Mouse (Mus musculus) embryonic facial prominence, embryonic 11.5 days (tissue): ENCODE results near the gene Klhdc1. TPM values are rescaled to one million over a fixed set of nuclear protein-coding genes. Genes with fewer than 3 reads are reported as not detected.
A peak's percentile ranks its signal among the peaks of the same experiment; 100 is the strongest.

ENCODE experiments used
- ATAC-seq: fragments of 200-750 bp; cut with Nextera tagmentation; replicated peaks from 2 replicates; pipeline ENCODE4 v1.8.0; 2017; ENCODE audit warnings: low read depth; ENCODE audit not compliant: insufficient number of reproducible peaks, low FRiP score, low TSS enrichment
- DNase-seq: peaks from one replicate; pipeline ENCODE4 v3.0.0-alpha.2; 2015; ENCODE audit warnings: low spot score
- H3K27ac ChIP-seq: fragments of 300-500 bp; sonication (generic); replicated peaks from 2 replicates; pipeline ENCODE4 v1.5.1; 2014; ENCODE audit warnings: mild to moderate bottlenecking, low read depth, low read length, control low read depth
- H3K27me3 ChIP-seq: fragments of 300-500 bp; sonication (generic); 2 replicates; pipeline ENCODE4 v1.6.1; 2014; ENCODE audit warnings: mild to moderate bottlenecking, low read length, moderate library complexity, mixed read lengths; ENCODE audit not compliant: control insufficient read depth, insufficient read depth
- H3K36me3 ChIP-seq: fragments of 300-500 bp; sonication (generic); replicated peaks from 2 replicates; pipeline ENCODE4 v1.6.1; 2014; ENCODE audit warnings: low read depth, mild to moderate bottlenecking, low read length, moderate library complexity, mixed read lengths; ENCODE audit not compliant: control insufficient read depth, insufficient read depth
- H3K4me1 ChIP-seq: fragments of 300-500 bp; sonication (generic); 2 replicates; pipeline ENCODE4 v1.6.1; 2014; ENCODE audit warnings: low read length, mixed read lengths; ENCODE audit not compliant: control insufficient read depth, insufficient read depth
- H3K4me2 ChIP-seq: fragments of 300-500 bp; sonication (generic); 2 replicates; pipeline ENCODE4 v1.6.1; 2014; ENCODE audit warnings: low read depth, mild to moderate bottlenecking, control low read depth, low read length, moderate library complexity
- H3K4me3 ChIP-seq: fragments of 300-500 bp; sonication (generic); 2 replicates; pipeline ENCODE4 v1.5.1; 2014; ENCODE audit warnings: low read depth, low read length, control low read depth
- H3K9ac ChIP-seq: fragments of 300-500 bp; sonication (generic); replicated peaks from 2 replicates; pipeline ENCODE4 v1.6.1; 2014; ENCODE audit warnings: mild to moderate bottlenecking, control low read depth, low read length
- H3K9me3 ChIP-seq: fragments of 300-500 bp; sonication (generic); replicated peaks from 2 replicates; pipeline ENCODE4 v1.6.1; 2016; ENCODE audit warnings: mild to moderate bottlenecking, low read length, inconsistent platforms, mixed read lengths; ENCODE audit not compliant: control insufficient read depth
- WGBS: fragments of 180-500 bp; shearing (Covaris S2); extraction: QIAGEN DNeasy Blood & Tissue Kit; methylation state at CpG from one replicate; pipeline ENCODE4 v1.1.7; 2014; 5-methylcytosine and 5-hydroxymethylcytosine counted together
- polyA plus RNA-seq: library from polyadenylated mRNA; unstranded; fragments of >200 nt; fragmentation: Nextera tagmentation; extraction: Ambion mirVana; gene quantifications from 2 replicates; pipeline ENCODE4 v1.2.1, GENCODE M21; 2014

Klhdc1 gene
- polyA plus RNA-seq, 1 experiment from 2014 or later: 4.6 TPM

DNA sequence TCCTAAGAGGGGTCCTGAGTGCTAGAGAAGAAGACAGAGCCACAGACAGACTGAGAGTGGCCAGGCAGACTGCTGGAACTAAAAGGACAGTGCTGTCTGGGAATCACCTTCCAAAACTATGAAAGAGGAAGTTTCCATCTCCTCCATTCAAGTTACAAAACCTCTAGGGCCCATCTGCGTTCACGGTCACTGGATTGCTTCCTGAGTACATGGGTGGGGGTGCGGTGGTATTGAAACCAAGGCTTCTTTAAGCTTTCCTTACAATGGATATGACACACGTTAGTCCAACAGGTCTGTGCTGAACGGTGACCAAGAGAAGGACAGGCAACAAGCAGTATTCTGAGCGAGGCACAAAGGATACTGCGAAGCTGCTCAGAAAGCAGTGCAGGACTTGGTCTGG is 26.6 kb upstream of the Klhdc1 start:
- Histone ChIP-seq H3K4me1 (no peaks in the 10 kb centered on the region), H3K36me3 (no peaks in the 10 kb centered on the region; the same call in 1 of the 2 replicates), H3K9ac (no peak overlapping the region), H3K27me3 (no peaks in the 10 kb centered on the region), H3K27ac (no peak overlapping the region), H3K9me3 (no peaks in the 10 kb centered on the region), H3K4me3 (no peak overlapping the region), H3K4me2 (no peak overlapping the region)
- ATAC-seq (no peak), DNase-seq (no peak)
- 91% methylated on average over 7 of the region's 7 CpGs for WGBS

DNA sequence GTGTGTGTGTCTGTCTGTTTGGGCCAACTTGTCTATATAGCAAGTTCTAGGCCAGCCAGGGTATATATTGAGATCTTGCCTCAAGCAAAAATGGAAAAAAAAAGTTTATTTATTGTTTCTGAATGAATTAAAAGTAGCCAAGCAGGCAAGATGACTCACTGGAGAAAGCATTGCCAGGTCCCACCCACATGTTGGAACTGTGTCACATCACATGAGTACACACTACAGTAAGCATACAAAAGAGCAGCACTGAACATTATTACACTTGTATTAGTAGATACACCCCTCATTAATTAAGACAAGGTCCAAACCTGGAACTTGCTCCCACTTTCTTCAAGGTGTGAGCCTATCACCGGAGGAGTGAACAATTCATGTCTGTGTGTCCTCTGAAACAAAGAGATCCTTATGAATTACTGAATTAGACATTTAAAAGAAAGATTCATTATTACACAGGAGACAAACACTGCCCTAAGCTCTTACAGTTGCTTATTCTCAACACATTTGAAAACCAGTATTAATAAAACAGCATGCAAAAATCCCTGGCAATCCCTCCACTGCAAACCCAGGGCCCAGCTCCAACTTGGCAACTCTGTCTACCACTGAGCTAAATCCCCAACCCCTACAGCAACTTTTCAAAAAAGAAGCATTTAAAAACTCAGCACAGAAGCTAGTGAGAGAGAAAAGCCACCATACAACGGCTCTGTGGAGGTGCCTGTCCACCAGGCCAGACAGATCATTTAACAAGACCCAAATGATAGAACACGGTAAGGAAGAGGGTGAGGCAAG is 25.8 kb upstream of the Klhdc1 start:
- H3K4me3 ChIP-seq: no peak overlapping the region
- no peak overlapping the region for H3K27ac ChIP-seq
- H3K9me3 ChIP-seq: no peaks in the 10 kb centered on the region
- no peak overlapping the region for H3K4me2 ChIP-seq
- no peaks in the 10 kb centered on the region for H3K4me1 ChIP-seq
- no peak overlapping the region for H3K9ac ChIP-seq
- no peak for DNase-seq
- WGBS: 91% methylated on average over 3 of the region's 3 CpGs
- H3K27me3 ChIP-seq: no peaks in the 10 kb centered on the region
- no peaks in the 10 kb centered on the region; the same call in 1 of the 2 replicates for H3K36me3 ChIP-seq
- no peak for ATAC-seq

DNA sequence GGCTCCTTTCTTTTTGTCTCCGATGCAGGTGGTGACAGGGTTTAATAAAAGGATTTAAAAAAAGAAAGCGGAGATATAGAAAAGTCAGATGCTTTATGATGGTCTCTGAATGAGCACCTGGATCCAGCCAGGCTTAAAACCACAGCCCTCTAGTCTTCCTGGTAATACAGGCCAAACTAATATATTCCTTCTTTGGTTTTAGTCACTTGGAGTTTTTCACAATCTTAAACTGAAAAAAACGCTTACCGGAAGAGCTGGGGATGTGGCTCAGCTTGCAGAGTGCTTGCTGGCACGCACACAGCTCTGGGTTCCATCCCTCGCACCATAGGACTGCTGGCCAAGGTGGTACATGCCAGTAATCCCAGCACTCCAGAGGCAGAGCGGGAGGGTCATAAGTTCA is 24.4 kb upstream of the Klhdc1 start:
- Histone ChIP-seq H3K9me3 (no peaks in the 10 kb centered on the region), H3K4me3 (no peak overlapping the region), H3K27me3 (no peaks in the 10 kb centered on the region), H3K27ac (no peak overlapping the region), H3K4me2 (no peak overlapping the region), H3K4me1 (no peaks in the 10 kb centered on the region), H3K9ac (no peak overlapping the region), H3K36me3 (no peaks in the 10 kb centered on the region; the same call in 1 of the 2 replicates)
- no peak for ATAC-seq
- 94% methylated on average over 7 of the region's 7 CpGs for WGBS
- DNase-seq: no peak

DNA sequence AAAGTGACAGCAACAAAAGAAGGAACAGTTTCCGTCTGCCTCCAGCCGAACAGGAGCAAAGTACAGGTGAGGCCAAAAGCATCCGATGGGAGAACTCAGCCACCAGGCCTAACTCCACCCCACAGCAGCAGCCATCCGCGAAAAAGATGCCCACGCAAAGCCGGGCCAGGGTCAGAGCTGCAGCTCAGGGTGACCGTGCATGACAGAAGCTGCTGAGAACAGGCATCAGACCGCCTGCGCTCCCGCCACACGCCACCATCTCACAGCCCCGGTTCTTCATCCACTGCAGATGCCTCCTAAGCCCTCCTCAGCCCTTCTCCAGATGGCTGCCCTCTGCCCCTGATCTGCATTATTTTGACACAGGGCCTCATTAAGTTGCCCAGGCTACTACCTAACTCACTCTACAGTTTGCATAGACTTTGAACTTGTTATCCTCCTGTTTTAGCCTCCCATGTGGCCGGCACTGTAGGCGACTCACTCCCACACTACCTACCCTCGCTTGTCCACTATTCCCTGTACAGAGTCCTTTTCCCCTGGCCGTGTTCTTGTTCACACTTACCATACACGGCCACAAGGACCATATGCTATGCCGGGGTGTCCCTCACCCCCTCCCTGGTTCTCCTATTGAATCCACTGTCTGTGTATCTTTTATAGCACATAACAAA is 20.2 kb upstream of the Klhdc1 start:
- 92% methylated on average over 19 of the region's 19 CpGs for WGBS
- Histone ChIP-seq H3K27ac (no peak overlapping the region), H3K4me3 (no peak overlapping the region), H3K4me2 (no peak overlapping the region), H3K9me3 (no peaks in the 10 kb centered on the region), H3K4me1 (no peaks in the 10 kb centered on the region), H3K36me3 (no peaks in the 10 kb centered on the region; the same call in 1 of the 2 replicates), H3K9ac (no peak overlapping the region), H3K27me3 (no peaks in the 10 kb centered on the region)
- no peak for ATAC-seq
- no peak for DNase-seq

DNA sequence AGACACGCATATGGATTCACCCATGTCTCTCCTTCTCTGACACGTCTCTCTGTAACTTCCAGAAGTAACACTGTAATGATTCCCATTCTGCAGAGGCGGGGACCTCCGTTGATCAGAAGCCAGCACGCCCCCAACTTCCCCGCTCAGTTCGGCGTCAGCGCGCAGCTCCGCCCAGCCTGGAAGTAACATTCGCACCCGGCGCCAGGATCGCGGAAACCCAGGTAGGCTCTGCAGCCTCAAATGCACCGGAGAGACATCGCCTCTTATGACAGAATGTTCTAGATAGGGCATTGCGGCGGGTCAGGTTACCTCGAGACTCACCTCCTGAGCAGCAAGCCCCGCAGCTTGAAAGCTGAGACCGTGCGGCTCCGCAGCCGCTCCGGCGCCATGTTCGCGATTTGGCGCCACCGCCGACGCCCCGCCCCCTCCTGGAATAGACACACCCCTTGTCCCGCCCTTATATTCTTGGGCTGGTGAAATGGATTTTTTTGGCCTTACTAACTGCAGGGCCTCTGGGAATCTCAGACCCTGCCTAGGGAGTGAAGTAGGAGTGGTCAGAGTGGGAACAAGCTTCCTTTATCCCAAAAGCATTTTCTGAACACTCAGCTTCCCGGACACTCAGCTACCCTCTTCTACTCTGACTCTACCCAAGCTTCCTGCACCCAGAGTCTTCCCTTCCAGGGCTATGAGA is 13.1 kb upstream of the Klhdc1 start, which contains the start of gene Pole2:
Pole2 (minus strand) TSS at position 420 of the 691 bp plus-strand sequence.
- Histone ChIP-seq H3K36me3 (no peaks in the 10 kb centered on the region), H3K27me3 (no peaks in the 10 kb centered on the region), H3K4me2 (peak within 1 kb of the TSS; percentile 44), H3K4me1 (no peaks in the 10 kb centered on the region), H3K27ac (peak within 1 kb of the TSS; percentile 57), H3K9me3 (no peaks in the 10 kb centered on the region), H3K4me3 (peak within 1 kb of the TSS; percentile 53), H3K9ac (peak within 1 kb of the TSS; percentile 72)
- WGBS: under 1% methylated on average over 37 of the region's 37 CpGs
- peak; percentile 90 for DNase-seq
- peak; percentile 91 for ATAC-seq

DNA sequence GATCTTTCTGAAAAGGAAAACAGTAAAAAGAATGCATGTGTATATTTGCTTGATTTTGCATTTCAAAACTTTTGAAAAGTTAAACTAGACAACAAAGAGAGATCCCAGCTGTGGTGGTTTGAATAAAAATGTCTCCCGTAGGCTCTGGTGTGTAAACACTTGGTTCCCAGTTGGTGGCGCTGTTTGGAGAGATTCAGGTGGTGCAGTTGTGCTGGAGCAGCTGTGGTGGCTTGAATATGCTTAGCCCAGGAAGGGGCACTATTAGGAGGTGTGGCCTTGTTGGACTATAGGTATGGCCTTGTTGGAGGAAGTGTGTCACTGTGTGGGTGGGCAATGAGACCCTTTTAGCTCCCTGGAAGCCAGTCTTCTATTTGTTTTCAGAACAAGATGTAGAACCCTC is 11.7 kb upstream of the Klhdc1 start:
- ATAC-seq (no peak), DNase-seq (no peak)
- no peaks in the 10 kb centered on the region for H3K36me3 ChIP-seq
- H3K27me3 ChIP-seq: no peaks in the 10 kb centered on the region
- H3K4me2 ChIP-seq: no peak overlapping the region
- no peaks in the 10 kb centered on the region for H3K9me3 ChIP-seq
- H3K4me3 ChIP-seq: no peak overlapping the region
- WGBS: 65% methylated on average over 2 of the region's 2 CpGs
- no peaks in the 10 kb centered on the region for H3K4me1 ChIP-seq
- no peak overlapping the region for H3K27ac ChIP-seq
- no peak overlapping the region for H3K9ac ChIP-seq

DNA sequence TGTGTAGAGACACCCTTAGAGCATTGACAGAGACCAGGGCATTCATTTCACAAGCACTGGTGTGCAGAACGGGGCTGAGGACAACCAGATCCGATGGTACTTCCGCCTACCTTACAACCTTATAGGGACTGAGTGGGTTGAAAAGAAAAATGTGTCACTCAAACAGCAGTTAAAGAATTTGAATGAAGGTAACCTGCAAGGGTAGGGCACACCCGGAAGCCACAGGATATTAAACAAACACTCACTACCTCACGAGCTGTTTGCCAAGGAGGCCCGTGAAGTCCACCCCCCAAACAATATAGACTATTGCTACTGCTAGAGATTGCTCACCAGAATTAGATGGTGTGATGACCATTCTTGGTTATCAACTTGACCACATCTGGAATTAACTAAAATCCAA is 5.2 kb upstream of the Klhdc1 start:
- no peak for ATAC-seq

DNA sequence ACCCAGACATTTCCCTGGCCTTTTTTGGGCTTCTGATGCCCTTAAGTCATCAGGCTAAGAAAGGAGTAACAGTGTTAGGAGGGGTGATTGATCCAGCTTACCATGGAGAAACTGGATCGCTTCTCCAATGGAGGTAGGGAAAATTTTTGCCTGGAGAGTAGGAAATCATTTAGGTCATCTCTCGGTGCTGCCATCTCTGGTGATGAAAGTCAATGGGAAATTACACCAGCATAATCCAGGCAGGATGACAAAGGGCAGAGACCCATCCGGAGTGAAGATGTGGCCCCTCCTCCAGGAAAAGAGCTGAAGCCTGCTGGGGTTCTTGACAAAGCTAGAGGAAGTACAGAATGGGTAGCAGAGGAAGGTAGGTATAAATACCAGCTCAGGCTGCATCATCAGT is 2.7 kb upstream of the Klhdc1 start:
- 35% methylated on average over 3 of the region's 3 CpGs for WGBS
- H3K36me3 ChIP-seq: no peaks in the 10 kb centered on the region
- ATAC-seq: no peak

More for the DNA sequence above, 5.2 kb upstream of the Klhdc1 start:
- Histone ChIP-seq H3K27me3 (no peaks in the 10 kb centered on the region), H3K4me1 (no peaks in the 10 kb centered on the region), H3K4me2 (no peak overlapping the region), H3K9ac (no peak overlapping the region), H3K4me3 (no peak overlapping the region), H3K9me3 (no peaks in the 10 kb centered on the region), H3K36me3 (no peaks in the 10 kb centered on the region), H3K27ac (no peak overlapping the region)
- DNase-seq: no peak
- WGBS: 88% methylated on average over 6 of the region's 6 CpGs

More for the DNA sequence above, 2.7 kb upstream of the Klhdc1 start:
- Histone ChIP-seq H3K27me3 (no peaks in the 10 kb centered on the region), H3K4me1 (no peaks in the 10 kb centered on the region), H3K9ac (no peak overlapping the region), H3K4me3 (no peak overlapping the region), H3K27ac (no peak overlapping the region), H3K4me2 (no peak overlapping the region), H3K9me3 (no peaks in the 10 kb centered on the region)
- no peak for DNase-seq
